Mouse (Mus musculus) frontal cortex, postnatal 25 days (tissue): ENCODE results near the gene Hoxa13.

Experiments
- DNase-seq, 2 experiments: peaks; one replicate each; pipeline ENCODE4 v3.0.0; 2022; ENCODE audit warnings: low spot score in 2 of 2

Hoxa13 gene

DNA sequence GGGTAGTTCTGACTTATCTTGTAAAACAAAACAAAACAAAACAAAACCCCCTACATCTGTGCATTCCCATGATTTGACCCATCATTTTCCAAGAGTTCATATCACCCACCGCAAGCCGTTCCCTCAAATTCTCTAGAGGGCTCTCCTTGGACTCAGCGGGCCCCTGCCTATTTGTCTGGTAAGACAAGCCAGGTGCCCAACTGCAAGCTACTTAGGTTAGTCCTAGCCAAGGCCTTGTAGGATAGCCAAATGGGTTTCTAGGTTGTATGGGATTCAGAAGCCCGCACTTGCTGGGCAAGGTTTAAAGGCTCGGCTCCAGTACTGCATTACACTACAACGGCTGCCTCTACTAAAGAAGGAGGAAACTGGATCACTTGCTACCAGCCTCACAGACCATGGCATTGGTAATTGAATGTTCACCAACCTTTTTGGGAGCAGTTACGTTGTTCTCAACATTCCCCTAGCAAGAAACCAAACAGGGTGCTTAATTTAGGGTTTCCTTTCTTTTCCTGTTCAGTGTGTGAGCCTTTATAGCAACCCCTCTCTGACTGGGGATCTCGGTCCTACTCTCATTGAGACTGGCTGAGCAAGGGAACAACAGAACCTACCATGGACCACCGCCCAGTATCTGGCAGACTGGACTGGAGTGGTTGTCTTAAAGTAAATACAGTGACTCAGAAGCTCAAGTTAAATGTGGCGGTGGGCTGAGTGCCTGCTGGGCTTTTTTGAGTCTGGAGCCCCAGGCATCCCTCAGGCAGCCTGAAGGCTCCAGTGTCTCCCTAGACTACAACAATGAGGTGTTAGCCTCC is 23.1 kb downstream of the Hoxa13 start:
- no peak for DNase-seq

DNA sequence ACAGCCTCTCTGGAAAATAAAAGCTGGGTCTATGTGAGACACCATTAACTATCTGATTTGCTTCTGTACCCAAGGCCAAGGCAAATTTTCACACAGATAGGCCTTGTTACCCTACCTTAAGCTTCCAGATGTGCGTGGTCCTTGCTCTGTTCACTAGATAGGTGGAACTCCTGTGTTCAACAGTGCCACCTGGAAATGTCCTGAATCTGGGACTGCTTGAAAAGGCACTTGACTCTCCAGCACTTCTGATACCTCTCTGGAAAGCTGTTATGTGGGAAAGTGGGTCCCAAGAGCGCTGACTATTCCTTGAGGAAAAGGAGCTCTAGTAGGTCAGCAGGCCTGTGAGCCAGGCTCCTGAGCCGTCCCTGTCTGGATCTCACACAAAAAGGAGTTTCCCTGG is 23.9 kb downstream of the Hoxa13 start:
- DNase-seq, result no peak

DNA sequence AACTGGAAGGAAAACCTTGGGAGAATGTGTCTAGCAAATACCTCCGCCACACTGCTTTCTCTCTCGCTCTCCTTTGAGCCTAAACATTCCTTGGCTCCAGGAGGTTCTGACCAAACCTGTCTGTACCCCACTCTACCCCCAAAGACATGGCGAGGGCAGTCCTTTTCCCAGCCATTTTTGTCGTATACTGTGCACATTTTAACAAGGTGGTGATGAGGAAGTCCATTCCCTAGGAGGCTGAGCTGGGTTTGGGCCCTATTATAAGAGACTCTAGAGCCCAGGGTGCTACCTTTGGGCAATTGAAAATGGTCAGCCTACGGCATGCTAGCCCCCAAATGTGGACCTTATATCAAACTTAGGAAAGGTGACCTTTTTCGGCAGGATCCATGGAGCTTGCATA is 24.8 kb downstream of the Hoxa13 start:
- DNase-seq, result no peak

DNA sequence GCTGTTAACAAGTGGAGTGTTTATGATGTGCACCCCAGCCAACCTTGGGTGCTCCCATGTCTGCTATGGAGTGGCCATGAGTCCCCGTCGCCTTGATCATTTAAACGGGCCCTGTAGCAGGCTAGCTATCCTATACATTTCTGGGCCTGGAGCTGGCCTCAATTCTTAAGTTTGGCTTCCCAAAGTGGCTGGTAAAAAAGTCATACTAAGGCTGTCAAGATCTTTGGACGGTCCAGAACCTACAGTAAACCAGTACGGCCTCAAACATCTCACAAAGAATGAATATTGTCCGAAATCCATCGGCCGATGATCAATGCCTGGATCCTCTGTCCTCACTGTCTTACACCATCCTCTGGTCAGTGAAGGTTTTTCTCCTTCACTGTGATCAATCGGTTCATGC is 25.4 kb downstream of the Hoxa13 start:
- no peak for DNase-seq

DNA sequence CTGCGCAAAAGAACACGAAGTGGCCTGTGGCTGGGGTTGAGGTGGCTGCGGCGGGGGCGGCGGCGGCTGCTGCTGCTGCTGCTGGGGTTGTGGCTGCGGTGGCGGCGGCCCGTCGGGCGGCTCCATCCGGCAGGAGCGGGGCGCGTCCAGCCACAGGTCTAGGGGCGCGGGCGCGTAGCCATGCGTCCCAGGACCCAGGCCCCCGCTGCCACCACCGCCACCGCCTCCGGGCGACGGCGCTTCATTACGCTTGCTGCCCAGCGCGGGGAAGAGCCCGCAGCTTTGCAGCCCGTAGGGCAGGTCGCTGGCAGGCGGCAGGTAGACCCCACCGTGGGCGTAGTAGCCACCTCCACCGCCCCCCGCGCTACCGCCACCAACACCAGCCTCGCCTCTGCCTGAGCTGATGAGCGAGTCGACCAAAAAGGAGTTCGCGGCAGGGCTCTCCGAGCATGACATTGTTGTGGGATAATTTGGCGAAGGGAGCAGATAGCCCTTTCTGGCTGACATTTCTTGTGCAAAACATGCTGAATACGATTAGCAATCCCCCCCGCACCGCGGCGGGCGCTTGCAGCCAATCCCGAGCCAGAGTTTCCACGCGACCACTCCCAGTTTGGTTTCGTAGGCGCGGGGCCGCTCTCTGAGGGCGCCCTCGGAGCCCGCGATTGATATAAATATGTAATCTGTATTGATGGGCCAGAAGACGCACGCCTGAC is 26.1 kb downstream of the Hoxa13 start:
- DNase-seq, result no peak

DNA sequence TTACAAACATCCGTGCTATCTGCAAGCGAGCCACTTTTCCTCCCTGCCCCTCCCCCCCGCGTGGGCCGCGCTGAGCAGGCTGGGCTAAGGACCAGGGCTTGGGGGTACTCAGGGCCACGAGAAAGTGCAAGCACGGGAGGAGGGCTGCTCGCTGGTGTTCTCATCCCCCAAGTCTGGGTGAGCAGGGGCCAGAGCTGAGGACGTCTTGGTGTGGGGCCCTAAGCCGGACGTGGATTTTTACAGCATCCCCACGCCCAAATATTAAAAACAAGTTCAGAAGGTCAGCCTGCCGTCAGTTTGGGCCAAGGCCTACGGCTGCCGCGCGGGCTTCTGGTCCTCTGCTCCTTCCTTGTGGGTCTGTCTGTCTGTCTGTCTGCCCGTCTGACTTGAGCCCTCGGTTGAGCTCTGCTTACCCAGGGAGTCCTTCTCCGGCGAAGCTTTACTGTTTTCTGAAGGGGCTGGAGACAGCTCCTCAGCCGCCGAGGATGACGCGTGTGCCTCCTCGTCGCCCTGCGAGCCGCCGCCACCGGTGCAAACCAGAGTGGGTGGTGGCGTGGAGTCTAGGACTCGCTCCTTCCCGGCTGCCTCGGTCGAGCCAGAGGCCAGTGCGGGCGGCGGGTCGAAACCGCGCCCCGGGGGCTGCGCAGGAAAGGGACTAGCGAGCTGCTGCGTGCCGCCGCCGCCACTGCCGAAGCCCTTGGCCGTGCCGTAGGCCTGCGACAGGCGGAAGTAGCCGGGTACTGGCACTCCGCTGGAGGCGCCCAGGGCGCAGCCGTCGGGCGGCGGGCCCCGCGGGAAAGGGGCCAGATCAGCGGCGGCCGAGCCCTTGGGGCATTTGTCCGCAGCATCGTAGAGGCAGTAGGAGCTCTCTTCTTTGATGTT is 26.9 kb downstream of the Hoxa13 start:
- no peak for DNase-seq

DNA sequence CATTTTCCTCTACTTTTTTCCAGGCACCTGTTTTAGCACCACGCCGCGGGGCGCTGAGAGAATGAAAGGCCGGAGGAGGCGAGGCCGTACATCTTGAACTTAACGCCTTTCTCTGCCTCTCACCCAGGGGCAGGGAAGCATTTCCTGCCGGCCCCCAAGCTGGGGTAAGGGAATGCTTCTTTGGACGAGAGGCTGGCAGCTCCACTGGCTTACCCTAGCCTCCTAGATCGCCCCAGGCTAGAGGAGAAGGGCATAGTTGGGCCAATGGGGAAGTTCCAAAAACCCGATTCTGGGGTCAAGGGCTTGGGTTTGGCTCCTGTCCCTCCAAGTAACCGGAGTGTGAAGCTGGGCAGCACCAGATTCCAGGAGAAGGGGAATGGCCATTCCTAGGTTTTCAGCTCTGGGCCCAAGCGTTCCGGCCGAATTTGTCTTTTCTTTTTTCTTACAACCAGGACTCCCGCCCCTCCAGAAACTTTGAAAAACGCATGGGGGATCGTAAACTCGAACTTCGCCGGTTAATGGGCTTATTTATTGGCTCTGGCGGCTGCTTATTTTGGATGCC is 27.6 kb downstream of the Hoxa13 start:
- DNase-seq, result no peak

DNA sequence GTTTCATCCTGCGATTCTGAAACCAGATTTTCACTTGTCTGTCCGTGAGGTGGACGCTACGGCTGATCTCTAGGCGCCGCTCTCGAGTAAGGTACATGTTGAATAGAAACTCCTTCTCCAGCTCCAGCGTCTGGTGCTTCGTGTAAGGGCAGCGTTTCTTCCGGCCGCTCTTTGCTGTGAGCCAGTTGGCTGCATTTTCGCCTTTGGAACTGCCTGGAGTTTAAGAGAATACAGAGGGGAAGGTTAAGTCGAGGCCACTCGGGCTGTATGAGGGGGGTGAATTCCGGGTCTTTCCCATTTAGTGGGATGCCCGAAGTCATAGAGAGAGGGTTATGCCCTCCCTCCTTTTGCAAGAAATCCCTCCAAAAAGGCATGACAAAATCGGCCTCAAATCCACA is 28.1 kb downstream of the Hoxa13 start:
- no peak for DNase-seq

DNA sequence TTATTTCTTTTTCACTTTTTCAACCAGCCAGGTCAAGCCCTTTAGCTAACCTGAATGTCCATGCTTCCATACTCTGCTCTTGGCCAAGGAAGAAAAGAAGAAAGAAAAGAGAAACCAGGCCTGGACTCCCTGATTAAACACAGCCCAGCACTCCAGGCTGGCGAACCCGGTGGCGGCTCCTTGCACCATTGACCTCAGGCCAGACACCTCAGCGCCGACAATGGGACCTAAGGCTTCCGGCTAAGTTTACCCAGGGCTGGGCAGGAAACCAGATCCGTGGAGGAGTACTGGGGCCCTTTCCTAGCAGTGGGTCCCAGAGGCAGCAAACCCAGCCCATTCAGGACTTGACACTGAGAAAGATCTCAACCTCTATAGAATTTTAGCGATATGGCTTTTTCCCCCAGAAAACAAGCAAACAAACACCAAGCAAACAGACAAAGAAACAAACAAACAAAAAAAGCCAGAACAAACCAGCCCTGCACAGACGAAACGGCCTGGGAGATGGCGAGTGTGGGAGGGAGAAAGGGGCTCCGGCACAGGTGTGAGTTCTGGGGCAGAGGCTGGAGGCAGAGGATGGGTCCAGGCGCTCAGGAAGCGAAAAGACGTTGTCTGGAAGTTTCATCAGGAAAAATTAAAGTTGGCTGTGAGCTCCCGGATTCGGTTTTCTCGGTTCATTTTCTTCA is 28.7 kb downstream of the Hoxa13 start:
- no peak for DNase-seq

DNA sequence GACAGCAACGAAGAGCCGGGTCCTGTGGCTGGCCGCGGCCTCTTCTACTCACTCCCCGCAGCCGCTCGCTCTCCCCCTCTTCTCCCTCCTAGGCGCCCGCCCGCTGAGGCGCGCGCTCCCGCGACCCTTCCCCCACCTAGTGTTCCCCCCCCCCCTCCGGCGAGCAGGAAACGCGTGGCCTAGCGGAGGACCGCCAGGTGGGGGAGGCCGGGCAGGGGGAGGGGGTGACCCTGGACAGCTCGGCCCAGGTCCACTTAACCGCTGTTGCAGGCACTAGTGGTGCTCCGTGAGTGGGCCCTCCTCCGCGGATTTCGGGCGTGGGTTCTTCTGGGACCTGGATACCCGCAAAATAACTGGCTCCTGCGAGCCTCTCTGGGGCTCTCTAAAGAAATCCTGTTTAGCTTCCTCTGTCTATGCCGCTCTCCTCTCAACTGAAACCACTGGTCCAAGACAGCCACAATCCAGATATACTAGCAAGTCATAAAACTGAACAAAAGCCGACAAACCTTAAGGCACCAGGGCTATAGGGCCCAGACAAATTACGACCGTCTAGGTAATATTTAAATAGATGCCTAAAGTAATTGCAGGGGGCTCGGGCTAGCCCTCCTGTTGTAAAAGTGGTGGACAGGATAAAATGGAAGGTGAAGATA is 30.0 kb downstream of the Hoxa13 start, which contains the start of gene Hoxa9:
Hoxa9 (minus strand) TSS at position 574 of the 650 bp plus-strand sequence.
- no peak for DNase-seq

DNA sequence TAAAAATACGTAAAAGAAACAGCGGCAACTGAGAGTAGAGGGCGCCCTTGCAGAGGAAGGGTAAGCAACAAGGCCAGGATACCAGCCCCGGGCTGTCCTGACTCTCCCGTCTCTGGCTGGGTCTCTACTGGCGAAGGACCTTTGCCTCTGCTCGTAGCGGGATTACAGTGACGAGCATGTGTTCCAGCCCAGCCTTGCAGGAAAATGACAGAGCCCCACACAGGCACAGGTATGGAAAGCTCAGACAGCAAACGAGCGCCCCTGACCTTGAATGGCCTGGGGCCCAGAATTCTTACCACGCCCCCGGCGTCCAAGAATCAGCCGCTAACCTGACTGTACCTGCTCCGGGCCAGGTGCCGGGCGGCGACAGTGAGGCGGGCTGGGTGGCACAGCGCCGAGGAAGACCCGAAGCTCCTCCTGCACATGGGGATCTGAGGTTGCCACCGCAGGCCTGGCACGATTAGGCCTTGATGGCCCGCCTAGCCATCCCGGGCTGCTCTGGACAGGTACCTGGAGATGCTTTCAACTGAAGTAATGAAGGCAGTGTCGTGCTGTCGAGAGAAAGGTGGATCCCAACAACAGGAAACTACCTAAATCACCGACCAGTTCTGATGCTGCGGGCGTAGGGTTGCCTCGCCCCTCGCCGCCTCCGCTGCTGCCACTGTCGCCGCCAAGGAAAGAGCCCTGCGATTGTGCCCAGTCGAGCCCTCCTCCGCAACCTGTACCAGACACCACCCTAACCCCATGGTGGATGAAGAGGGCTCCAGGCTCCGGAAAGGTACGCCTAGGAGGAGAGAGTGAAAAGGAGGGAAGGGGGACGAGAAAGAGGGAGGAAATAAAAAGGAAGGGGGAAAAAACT is 30.9 kb downstream of the Hoxa13 start:
- no peak for DNase-seq

DNA sequence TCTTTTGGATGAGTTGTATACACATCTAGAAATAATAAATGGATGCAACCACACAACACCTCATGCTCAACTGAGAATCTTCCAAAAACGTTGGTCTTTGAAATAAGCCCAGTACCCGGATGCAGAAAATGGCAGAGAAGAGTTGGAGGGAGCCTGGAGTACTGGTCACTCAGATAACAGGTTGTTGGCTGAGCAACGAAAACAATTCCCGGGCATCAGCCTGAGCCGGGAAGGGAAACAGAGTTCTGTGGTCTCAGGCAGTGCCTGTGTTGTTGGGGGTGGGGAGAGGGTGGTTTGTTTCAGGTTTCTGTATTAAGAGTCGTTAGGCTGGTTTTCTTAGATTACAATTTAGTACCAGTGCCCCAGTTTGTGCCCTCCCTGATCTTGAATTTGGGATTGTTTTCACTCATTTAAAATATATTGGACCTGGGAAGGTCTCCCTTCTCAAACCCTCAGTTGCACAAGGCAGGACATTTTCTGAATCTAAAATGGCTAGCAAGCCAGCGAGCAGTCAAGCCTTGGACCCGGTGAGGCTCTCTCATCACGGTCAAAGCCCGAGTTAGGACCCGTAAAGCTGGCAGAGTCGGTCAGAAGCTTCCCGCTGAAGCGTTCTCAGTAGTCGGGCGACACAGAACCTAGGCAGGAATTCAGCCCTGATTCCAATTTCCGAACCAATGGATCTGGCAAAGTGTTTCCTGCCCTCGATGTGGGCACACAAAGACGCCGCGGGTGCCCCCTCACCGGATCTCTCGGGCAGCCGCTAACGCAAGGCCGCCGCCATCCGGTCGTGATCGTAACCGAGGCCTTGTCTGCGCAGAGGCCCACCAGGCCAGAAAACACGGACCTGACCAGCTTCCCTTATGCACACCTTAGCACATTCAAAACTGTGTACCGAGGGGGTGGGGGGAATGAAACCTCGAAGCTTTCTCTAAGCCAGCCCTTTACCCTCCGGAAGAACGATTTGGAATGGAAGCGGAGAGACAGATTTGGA is 31.9 kb downstream of the Hoxa13 start:
- DNase-seq, result no peak

DNA sequence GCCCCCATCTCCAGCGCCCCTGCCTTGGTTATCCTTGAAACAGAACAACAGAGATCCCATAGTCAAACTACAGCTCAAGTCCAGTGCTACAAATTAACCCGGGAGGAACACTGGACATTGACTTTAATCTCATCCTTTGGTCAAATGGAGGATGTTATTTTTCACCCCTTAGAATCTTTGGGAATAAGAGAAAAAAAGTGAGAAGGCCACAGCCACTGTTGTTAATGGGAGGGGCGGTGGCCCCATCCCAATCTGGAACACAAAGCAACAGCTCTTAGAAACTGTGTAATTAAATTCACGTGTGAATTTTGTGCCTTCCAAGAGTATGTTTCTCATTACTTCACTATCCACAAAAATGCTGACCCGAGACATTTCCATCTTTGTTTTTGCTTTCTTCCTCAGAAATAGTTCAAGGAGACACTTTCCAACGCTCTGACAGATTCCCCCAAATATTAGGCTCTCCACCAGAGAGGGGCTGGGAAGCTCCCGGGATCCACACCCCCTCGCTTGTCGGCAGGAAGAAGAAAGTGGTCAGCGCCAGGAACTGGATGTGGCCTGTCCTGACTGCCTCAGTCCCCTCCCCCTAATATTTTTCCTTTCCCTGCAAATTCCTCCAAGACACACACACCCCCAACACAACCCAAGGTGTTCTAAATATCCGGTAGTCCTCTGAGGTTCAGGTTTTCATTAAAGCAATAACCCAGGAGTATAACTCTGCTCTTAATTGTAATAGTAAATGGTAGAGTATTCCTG is 33.0 kb downstream of the Hoxa13 start:
- no peak for DNase-seq

DNA sequence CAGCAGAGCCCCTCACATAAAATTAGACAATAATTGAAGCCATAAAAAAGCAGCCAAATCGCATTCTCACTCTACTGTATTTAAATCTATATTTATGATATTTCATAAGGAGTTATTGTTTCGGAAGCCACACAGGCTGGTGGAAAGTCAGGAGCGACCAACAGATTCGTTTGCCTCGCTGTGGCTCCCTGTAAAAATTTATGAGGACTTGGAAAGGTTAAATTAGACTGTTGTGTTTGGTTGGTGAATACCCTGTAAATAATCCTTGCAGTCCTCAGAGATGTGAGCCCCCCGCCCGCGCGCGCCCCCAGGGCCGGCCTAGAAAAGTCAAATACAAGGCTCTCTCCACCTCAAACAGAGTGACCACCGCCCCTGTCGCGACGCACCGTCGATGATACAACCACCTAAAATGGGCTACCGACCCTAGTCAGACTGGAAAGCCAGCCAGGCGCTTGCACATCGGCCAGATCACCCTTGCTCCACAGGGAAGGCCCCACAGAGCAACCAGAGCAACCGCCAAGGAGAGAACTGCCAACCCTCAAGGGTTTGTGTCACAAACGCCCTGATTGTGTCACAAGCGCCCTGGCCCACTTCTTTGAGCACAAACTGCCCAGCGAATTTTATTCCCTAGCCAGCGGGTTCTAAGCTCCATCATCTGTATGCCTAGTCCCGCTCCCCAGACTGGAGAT is 34.0 kb downstream of the Hoxa13 start:
- no peak for DNase-seq

DNA sequence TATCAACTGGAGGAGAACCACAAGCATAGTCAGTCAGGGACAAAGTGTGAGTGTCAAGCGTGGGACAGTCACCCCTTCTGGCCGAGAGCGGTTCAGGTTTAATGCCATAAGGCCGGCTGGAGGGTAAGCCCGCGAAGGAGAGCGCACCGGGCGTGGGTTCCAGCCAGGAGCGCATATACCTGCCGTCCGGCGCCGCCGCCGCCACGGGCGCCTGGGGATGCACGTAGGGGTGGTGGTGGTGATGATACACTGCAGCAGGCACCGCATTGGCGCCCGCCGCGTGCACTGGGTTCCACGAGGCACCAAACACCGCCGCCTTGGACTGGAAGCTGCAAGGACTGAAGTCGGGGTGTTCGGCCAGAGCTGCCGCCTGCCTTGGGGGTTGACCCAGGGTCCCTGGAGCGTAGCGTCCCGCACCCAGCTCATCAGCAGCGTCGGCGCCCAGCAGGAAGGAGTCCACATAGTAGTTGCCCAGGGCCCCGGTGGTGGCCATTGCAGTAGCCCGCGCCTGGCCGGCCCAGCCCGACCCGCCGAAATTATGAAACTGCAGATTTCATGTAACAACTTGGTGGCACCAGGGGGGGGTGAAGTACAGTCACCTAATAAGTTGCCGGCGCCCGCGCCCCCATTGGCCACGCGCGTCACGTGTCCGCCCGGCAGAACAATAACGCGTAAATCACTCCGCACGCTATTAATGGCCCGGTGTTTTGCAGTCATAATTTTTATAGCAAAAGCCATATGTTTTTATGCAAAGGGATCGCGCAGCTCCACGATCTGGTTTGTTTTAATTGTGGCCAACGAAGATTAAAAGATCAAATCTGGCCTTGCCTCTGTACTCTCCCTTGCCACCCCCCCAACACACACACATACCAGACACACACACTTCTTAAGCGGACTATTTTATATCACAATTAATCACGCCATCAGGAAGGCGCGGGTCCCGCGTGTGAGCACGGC is 34.8 kb downstream of the Hoxa13 start:
- no peak for DNase-seq
